Mouse (Mus musculus): ENCODE data around the gene Ccar1. TPM values are rescaled to one million over a fixed set of nuclear protein-coding genes. Genes with fewer than 3 reads are reported as not detected.
"Not testable (repeated sequence)": the region's sequence is repeated elsewhere in the genome, so short reads cannot be mapped to it uniquely, and the experiment has no call there.

Gene Ccar1
- 148 and 164 TPM in 2 replicates for total RNA-seq (2017)

DNA sequence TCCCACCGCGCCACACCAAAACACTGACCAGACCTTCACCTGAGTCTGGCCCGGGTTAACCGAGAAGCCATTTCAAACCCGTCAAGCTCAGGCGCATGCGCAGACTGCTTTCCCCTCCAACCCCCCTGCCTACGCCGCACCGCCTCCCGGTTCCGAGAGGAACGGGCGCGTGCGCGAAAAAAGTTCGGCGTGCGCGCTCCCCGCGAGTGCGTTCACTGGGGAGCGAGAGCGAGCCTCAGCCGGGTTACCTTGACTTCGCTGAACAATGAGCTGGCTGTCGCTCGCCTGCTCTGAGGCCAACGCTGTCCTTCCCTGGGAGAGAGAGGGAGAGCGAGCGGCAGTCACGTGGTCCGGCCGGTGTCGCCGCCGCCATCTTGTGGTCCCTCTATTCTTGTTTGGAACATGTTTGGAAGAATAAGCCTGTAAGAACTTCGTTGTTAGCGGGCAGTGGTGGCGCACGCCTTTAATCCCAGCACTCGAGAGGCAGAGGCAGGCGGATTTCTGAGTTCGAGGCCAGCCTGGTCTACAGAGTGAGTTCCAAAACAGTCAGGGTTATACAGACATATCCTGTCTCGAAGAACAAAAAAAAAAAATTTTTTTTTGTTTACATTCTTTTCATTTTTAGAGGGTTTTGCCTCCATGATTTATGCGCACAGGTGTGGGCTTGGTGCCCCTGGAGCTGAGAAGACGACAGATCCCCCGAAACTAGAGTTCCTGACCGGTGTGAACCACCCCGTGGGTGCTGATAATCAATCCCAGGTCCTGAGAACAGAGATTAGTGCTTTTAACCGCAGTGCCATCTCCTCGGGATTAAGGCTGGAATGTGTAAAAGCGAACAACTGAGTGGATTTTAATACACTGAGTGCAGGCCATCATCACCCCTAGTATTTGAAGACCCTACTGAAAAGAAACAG lies at the start of gene Ccar1:
Gene Ccar1, minus strand, starts transcription at position 110 of the 914 bp plus-strand sequence.
- ATAC-seq (ENCODE audit: extremely low read depth, insufficient number of reproducible peaks, low FRiP score, poor library complexity, severe bottlenecking): peak; percentile 98

DNA sequence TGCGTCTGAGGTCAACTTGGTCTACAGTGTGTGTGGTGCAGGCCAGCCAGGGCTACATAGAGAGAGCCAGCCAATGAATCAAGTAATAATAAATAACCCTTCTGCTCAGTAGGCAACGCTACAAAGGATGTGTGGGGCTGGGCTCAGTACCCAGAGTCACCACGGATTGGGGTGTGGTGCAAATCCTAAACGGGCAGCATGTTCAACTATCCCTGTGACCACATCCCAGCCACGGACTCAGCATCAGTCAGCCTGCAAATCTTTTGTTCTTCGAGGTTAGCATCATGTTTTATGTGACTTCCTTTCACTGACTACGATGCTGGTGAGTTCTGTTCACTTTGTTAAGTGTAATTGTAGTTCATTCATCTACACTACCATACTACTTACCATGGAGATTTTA lies 48.6 kb upstream of the Ccar1 start:
- 0 out of 2 replicates have a peak, but pooled peaks have one; percentile 16 for ATAC-seq (ENCODE audit: extremely low read depth, insufficient number of reproducible peaks, low FRiP score, poor library complexity, severe bottlenecking)

DNA sequence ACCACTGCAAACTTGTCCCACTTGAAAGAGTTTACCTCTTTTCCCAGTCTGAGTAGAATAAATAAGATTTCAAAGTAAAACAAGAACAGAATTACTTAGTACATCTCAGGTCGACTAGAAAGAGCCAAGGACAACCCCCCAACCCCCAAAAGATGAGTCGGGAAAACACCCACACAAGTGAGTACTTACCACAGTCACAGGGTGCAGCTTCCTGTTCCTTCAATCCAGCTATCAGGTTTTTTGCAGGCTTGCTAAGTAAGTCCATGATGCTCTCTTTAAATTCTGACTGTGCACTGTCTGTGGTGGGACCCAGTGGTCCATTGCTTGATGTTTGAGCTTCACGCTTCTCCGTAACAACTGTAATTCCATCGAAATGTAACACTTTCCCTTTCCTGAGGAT lies 45.9 kb upstream of the Ccar1 start:
- ATAC-seq (ENCODE audit: extremely low read depth, insufficient number of reproducible peaks, low FRiP score, poor library complexity, severe bottlenecking): no peak

DNA sequence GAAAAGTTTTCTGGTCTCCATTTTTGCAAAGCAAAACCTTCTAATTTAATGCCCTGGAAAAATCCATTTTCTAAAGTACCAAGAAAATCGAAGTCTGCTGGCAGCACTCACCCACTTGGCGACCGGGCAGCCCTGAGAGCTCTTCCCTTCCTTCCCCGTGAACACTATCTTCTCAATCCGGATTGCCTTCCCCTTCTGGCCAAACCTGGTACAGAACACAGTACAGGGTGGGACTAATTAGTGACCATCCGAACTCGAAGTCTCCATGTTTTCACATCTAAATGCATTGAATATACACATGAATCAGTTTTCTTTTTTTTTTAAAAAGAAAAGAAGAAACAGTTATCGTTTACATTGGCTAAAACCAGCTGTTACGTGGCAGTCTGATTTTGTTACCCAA lies 40.7 kb upstream of the Ccar1 start:
- ATAC-seq (ENCODE audit: extremely low read depth, insufficient number of reproducible peaks, low FRiP score, poor library complexity, severe bottlenecking): no peak

DNA sequence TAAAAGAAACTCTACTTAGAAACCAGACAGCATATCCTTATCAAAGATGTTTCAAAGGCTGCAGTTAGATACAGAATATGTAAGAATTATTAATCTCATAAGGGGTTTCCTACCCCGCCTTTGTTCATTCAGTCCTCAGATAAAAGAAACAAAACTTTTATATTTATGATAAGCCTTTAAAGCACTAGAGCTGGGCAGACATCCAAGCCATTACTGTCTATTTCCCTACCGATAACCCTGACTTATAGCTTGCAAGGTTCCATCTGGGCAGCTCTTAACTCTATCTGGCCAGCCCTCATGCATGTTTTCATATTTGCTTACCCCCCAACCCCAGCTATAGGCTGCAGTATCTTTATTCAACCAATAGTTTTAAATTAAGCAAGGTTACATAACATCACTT lies 39.5 kb upstream of the Ccar1 start:
- ATAC-seq (ENCODE audit: extremely low read depth, insufficient number of reproducible peaks, low FRiP score, poor library complexity, severe bottlenecking): no peak

DNA sequence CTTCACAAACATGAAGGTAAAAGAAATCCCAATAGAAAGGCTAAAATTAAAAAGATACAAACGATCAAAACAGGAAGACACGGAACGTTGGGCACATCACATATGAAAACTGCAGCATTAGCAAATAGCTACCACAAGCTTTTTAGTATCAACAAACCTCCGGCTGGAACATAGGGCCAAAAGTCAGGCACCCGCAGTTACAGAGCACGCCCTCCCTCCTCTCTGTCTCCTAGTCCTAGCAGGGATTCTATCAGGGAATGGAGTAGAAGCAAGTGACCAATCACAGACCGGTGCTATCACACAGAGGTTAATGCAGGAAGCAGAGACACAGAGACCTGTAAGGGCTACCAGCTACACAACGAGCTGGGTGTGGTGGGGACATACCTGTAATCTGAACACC lies 32.4 kb upstream of the Ccar1 start:
- no peak for ATAC-seq (ENCODE audit: extremely low read depth, insufficient number of reproducible peaks, low FRiP score, poor library complexity, severe bottlenecking)

DNA sequence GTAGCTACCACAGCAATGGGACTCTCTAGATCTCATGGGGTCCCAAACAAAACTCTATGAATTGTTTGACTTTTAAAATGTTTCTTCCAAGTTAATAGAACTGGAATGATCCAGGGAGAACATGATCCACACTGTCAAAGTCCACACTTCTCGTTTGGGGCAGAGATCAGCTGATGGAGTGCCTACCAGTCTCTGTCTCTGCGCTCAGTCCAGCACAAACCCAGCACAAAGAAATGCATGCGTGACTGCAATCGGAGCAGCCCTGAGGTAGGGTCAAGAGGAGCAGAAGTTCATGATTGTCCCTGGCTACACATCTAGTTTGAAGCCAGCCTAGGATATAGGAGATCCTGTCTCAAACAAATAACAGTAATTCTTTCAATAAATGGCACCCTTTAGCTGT lies 31.3 kb upstream of the Ccar1 start:
- no peak for ATAC-seq (ENCODE audit: extremely low read depth, insufficient number of reproducible peaks, low FRiP score, poor library complexity, severe bottlenecking)

DNA sequence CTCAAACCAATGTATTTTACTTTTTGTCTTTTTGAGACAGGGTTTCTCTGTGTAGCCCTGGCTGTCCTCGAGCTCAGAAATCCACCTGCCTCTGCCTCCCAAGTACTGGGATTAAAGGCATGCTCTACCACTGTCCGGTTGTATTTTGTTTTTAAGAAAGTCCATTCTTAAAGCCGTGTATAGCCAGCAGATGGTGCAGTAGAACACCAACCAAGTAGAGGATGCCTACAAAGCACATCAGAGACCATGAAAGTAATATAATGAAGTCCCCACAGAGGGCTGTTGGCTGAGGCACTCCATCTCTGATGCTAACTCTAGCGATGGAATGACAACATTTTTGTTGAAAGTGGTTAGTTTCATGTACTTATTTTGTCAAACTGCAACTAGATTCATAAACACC lies 17.9 kb upstream of the Ccar1 start:
- ATAC-seq (ENCODE audit: extremely low read depth, insufficient number of reproducible peaks, low FRiP score, poor library complexity, severe bottlenecking): no peak

DNA sequence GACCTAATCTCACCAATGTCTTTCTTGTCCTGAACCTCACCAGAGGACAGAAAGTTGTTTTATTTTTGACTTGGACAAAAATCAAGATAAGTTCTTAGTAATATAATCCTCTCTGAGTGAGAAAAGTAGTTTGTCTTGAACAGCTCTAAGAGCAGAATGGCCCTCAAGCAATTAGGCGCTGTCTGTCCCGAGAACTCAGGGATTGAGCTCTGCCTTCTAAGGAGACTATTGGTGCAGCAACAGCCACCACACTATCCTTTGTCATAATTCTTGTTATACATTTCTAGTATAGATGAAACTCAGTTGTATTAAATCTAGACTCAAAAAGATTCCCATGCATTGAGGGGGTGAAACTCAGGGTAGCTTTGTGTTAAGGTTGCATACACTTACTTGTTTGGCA lies 16.7 kb upstream of the Ccar1 start:
- ATAC-seq (ENCODE audit: extremely low read depth, insufficient number of reproducible peaks, low FRiP score, poor library complexity, severe bottlenecking): no peak

DNA sequence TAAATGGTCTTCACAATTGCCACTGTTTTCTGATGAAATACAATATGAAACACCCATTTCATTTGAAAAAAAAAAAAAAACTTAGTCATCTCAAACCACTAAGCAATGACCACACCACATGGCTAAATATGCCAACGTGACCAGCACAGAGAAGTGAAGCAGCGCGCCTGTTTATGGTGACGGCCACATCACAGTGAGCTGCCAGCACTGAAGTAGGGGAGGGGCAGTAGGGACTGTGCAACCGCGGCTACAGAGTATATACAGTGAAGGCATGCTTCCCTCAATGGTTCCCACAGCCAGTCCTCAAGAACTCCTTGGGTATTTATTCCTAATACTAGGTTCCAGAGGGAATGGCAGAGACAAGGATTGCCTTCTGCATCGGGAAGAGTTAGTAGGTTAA lies 16.2 kb upstream of the Ccar1 start:
- ATAC-seq (ENCODE audit: extremely low read depth, insufficient number of reproducible peaks, low FRiP score, poor library complexity, severe bottlenecking): no peak

DNA sequence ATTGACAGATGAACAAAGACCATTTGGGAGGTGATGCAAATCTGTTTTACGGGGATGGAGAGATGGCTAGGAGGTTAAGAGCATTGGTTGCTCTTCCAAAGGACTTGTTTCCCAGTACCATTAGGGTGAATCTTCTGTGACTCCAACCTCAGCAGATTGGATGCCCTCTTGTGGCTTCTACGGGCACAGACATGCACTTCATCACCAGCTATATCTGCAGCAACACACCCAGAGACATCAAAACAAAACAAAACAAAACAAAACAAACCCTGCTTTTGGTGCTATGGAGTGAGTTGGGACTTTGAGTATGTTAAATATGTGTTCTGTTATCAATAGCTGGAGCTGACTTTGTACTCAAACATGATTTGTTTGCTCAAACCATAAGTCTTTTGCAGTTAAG lies 12.0 kb upstream of the Ccar1 start:
- no peak for ATAC-seq (ENCODE audit: extremely low read depth, insufficient number of reproducible peaks, low FRiP score, poor library complexity, severe bottlenecking)

DNA sequence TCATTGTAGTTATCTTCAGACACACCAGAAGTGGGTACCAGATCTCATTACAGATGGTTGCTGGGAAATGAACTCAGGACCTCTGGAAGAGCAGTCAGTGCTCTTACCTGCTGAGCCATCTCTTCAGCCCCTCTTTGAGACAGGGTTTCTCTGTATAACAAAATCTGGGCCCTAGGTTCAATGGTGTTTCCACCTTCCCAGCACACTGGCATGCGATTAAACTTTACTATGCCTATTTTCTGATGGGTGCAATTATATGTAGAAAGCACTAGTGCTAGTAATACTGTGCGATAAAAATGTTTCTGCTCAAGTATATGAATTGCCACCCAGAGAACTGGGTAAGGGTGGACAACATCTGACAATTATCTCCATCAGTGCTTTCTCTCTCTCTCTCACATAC lies 11.2 kb upstream of the Ccar1 start:
- no peak for ATAC-seq (ENCODE audit: extremely low read depth, insufficient number of reproducible peaks, low FRiP score, poor library complexity, severe bottlenecking)

DNA sequence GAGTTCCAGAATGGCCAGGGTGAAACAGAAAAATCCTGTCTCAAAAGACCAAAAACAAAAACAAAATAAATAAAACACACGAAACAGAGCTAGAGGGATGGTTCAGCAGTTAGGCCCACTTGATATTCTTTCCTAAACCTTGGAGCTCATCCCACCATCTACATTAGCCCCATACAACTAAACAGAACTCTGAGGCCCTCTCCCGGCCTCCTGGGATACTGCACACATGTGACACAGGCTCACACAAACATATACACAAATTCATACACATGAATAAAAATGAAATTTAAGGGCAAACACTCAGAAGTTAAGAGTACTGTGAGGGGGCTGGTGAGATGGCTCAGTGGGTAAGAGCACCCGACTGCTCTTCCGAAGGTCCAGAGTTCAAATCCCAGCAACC lies 2.1 kb upstream of the Ccar1 start:
- ATAC-seq (ENCODE audit: extremely low read depth, insufficient number of reproducible peaks, low FRiP score, poor library complexity, severe bottlenecking): no peak

DNA sequence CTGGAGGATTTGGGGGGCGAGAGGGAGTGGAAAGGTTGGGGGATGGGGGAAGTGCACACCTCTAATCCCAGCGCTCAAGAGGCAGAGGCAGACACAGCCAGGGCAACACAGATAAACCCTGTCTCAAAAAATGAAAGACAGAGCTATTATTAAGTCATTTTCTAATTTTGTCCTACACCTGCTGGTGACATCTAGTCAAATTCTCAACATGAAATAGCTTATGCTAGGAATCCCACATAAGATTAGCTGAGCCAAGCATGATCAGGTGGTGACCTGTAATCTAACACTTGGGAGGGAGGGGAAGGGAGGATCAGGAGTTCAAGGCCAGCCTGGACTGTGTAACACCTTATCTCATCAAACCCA lies 986 bp upstream of the Ccar1 start:
- no peak for ATAC-seq (ENCODE audit: extremely low read depth, insufficient number of reproducible peaks, low FRiP score, poor library complexity, severe bottlenecking)

DNA sequence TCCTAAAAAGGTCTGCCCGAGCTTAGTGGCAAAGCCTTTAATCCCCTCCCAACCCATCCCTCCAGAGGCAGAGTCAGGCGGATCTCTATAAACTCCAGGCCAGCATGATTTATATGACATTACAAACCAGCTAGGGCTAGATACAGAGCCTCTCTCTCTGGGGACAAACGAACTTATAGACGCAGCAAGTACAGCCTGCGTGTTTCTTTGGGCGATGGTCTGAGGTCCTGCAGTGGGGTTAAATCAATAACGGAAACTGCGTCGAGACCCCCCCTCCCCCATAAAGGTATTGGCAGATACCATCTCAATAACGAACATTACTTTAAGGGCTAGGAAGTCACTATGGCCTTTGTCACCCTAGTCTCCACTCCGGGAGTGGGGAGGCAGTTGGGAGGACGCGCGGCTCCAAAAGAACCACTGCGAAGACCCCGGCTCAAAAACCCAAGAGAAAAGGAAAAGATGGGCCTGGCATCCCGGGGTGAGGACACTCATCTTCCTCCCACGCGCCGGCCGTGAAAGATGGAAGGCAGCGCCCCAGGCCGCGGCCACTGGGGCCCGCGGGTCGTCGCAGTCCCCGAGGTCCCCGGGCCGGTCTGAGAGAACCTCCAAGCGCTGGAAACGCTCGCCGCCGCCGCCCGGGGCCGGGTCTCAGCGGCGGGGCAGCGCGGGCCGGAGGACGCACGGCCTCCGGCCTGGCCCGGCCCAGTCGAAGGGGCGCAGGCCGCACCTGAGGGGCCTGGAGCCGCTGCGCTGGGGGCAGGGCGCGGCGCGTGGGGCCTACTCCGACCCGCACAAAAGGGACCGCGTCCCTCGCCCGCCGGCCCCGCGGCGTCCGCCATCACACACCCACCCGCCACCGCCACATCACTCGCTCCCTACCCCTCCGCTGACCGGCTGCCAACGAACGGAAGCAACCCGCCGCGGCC lies 572 bp downstream of the Ccar1 start:
- ATAC-seq (ENCODE audit: extremely low read depth, insufficient number of reproducible peaks, low FRiP score, poor library complexity, severe bottlenecking): no peak

DNA sequence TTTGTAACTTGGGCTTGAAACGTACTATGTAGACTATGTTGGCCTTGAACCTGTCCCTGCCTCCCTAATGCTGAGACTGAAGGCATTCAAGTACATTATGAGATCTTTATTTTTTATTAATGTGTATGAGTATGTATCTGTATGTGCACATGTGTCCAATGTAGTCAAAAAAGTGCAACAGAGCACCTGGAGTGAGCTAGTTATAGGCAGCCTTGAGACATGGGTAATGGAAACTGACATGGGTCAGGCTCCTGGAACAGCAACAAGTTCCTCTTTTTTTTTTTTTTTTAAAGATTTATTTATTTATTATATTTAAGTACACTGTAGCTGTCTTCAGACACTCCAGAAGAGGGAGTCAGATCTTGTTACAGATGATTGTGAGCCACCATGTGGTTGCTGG lies 10.3 kb downstream of the Ccar1 start:
- ATAC-seq (ENCODE audit: extremely low read depth, insufficient number of reproducible peaks, low FRiP score, poor library complexity, severe bottlenecking): not testable (repeated sequence)

DNA sequence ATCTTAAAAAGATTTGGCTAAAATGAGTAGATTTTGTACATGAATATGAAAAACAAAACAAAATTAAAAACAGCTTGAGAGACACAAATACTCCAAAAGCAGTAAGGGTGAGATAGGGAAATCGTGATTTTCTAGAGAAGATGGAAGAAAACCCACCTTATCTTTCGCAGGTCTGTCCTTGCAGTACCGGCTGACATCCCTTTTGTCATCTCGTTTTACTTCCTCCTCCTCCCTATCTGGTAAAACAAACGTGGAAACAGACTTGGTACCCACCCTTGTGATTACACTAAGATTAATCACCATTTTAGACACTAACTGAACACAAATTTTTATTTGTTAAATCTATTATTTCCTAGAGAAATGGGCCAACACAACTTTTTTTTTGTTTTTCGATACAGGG lies 41.3 kb downstream of the Ccar1 start:
- no peak for ATAC-seq (ENCODE audit: extremely low read depth, insufficient number of reproducible peaks, low FRiP score, poor library complexity, severe bottlenecking)

DNA sequence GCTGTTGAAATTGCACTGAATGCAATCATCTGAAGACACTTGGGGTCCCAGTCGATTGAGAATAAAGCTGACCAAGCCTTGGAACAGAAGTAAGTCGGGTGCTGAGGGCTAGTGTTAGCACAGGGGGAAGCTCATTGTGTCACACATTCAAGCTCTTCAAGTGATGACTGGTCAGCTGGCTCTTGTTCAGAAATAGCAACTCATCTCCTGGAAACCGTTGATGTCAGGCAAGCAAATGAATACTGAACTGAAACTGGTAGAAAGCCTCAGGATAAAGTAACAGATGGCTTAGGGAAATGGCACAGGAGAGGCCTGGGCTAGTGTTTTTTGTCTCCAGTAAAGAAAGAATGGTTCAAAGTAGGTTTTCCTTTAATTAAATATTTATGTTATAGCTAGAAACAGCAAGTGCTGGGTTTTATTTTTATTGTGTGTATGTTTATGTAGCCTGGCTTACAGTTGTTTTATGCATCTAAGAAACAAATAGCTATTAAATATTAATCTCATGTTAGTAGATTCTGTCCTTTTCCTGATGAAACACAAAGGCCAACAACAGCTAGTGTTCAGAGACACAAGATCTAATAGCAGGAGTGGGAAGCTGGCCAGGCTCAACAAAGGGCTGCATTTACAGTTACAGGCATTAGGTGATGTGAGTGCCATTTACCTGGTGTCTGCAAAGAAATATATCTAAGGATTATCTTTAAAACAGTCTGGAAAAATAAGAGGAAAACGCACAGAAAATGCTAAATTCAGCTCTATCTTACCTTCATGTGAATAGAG lies 51.9 kb downstream of the Ccar1 start:
- ATAC-seq (ENCODE audit: extremely low read depth, insufficient number of reproducible peaks, low FRiP score, poor library complexity, severe bottlenecking): no peak

DNA sequence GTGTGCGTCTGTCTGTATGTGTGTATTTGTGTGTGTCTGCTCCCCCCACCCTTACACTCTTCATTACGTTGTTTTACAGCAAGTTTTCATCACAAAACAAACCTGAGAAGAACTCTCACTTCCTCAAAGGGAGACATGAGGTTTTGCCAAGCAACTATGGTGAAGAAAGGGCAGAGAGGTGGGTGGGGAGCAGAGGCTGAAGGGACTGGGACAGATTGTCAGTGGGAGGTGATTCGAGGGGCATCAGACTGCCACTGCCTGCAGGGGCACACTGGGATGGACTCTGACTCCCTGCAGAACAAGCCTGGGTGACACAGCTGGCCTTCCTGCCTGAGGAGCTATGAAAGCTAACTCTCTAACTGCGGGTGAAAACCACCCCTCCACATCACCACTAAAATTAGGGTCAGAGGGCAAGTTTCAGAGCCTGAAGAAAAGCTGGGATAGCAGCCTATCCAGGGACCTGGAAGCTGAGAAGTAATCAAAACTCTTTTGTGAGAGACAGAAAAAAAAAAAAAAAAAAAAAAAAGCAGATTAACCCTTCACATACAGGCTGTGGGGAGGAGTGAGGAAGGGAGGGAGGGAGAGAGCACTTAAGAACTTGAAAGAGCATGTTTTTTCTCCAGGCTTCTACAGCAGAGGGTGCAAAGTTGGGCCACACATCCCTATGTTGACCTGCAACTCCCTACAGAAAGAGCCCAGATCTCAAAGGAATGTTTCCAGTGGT lies 55.0 kb downstream of the Ccar1 start:
- no peak for ATAC-seq (ENCODE audit: extremely low read depth, insufficient number of reproducible peaks, low FRiP score, poor library complexity, severe bottlenecking)

Measured in neutrophil, adult 5-6 weeks (primary cell).